Mouse (Mus musculus): ENCODE results near the gene Izumo1r.

The Izumo1r gene

GRCm38 (mm10) chr9:14866957-14867356, 36.8 kb downstream of the Izumo1r start:
- no peak for DNase-seq (ENCODE audit: low read depth, low spot score)

- DNase-seq (ENCODE audit: low read depth, low spot score), result no peak
Measured at GRCm38 (mm10) chr9:14864726-14865125, 39.0 kb downstream of the Izumo1r start.

DNA sequence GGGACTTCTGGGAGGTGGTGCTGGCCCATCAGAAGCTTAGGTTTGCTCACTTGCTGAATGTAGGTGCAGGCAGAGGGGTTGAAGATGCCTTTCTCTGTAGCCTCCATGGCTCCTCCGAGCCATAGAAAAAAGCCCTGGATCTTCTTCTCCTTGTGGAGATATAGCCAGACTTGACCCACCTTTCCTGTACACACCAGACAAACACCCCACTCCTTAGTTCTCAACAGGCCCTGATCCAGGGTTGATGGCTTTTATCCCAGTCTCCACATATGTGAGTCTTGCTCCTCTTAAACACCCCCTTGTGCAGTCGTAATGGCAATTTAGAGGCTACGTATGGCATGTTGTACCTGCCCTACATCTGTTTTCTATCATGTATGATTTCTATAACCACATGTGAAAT, 40.6 kb downstream of the Izumo1r start:
- no peak for DNase-seq (ENCODE audit: low read depth, low spot score)

GRCm38 (mm10) chr9:14859868-14860639, 43.7 kb downstream of the Izumo1r start, which contains the start of gene Gpr83:
Gpr83 (plus strand) TSS chr9:14860210.
- DNase-seq (ENCODE audit: low read depth, low spot score), result no peak

DNA sequence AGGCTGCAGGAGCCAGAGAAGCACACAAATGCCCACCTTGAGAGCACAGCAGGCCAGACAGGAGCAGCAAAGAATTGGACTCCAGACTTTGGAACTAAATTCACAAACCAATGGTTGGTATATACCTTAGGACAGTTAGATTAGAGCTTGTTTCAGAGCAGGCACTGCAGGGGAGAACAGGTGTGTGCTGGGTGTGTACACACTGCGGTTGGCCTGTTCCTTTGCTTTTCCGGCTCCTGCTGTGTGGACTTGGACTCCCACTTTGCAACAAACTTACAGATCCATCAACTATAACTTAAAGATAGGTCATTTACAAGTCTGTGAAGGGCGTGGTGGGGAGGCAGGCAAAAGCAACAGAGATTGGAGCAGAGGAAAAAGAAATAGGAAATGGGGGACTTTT, 45.0 kb downstream of the Izumo1r start:
- no peak for DNase-seq (ENCODE audit: low read depth, low spot score)

DNA sequence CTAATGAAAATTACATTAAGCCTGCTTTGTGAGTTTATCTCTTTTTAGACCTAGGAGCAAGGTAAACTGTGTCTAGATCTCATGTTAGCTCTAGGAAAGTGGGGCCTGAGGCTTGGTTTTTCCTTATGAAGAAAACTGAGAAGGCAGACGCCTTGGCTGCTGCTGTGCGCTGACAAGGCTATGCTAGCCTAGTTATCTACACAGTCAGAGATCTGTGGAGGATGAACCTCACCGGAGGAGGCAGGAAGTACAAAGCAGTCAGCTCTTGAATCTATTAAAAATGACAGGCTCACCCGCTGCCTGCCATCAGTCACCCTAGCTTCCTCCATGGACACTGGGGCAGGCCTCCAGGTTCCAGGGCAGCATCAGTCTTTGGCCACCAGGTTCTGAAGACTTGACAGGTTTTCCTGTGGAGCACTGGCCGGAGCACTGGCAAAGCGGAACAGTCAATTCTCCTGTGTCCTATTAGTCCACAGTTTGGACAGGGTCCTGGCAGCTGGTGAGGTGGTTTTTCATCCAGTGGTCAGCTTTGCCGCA, 45.5 kb downstream of the Izumo1r start:
- no peak for DNase-seq (ENCODE audit: low read depth, low spot score)

DNA sequence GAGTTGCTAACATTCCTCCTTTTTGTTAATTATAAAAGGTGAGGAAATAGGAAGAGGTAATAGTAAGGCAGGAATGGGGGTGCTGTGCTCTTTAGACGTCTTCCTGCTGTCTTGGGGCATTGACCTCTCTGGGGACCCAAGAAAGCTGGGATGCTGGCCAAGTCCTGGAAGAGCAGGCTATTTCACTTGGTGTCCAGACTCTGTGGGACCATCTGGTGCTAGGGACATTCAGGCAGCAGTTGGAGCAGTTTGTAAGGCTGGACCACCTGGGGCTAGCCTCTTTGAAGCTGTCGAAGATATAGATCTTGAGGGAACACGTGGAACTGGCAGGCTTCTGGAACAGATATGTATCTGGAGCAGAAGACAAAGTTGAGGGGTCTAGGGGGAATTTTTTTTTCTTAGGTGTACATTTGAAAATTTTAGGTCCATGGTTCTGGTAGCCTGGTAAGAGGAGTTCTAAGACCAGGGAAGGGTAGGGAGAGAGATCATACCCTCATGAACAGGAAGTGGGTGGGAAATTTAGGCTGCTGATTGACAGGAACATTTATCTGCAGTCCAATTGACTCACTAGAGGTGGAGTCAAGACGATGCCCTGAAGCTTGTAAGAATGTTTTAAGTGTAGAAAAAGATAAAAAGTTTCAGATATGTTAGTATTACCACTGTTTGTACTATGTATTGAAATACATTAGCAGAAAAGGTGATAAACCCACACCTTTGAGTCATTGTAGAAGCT, 46.7 kb downstream of the Izumo1r start:
- DNase-seq (ENCODE audit: low read depth, low spot score), result no peak

DNA sequence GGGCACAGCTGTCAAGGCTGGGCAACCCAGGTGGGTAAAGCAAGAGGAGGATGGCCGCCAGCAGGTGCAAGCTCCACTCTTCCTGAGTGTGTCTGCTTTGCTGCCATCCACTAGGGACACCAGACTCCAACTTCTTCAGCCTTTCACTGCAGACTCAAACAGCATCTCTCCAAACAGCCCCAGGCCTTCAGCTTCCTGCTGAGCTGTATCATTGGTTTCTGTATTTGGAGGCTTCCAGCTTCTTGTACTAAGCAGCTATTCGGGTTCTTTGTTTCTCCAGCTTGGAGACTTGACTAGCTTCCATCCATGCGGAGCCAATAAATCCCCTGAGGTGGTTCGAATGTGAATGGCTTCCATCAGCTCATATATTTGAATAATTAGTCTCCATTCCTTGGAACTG, 49.2 kb downstream of the Izumo1r start:
- DNase-seq (ENCODE audit: low read depth, low spot score), result no peak

GRCm38 (mm10) chr9:14848267-14848935, 55.3 kb downstream of the Izumo1r start:
- no peak for DNase-seq (ENCODE audit: low read depth, low spot score)

GRCm38 (mm10) chr9:14846428-14846827, 57.3 kb downstream of the Izumo1r start:
- no peak for DNase-seq (ENCODE audit: low read depth, low spot score)

GRCm38 (mm10) chr9:14843901-14844300, 59.8 kb downstream of the Izumo1r start:
- DNase-seq (ENCODE audit: low read depth, low spot score), result no peak

- no peak for DNase-seq (ENCODE audit: low read depth, low spot score)
Measured at GRCm38 (mm10) chr9:14843311-14843857, 60.4 kb downstream of the Izumo1r start.

- no peak for DNase-seq (ENCODE audit: low read depth, low spot score)
Measured at GRCm38 (mm10) chr9:14841878-14842761, 61.6 kb downstream of the Izumo1r start.

GRCm38 (mm10) chr9:14839970-14840369, 63.8 kb downstream of the Izumo1r start:
- DNase-seq (ENCODE audit: low read depth, low spot score), result no peak

GRCm38 (mm10) chr9:14839527-14839926, 64.2 kb downstream of the Izumo1r start:
- no peak for DNase-seq (ENCODE audit: low read depth, low spot score)

Data from c-Kit-negative CD71-positive TER-119-positive erythroid progenitor cells, embryonic 14.5 days (primary cell).